Mouse (Mus musculus) embryonic facial prominence, embryonic 13.5 days (tissue): ENCODE results near the gene Yars2. TPM values are rescaled to one million over a fixed set of nuclear protein-coding genes. Genes with fewer than 3 reads are reported as not detected.

Source experiments
- ATAC-seq: fragments of 200-750 bp; cut with Nextera tagmentation; 2 replicates; pipeline ENCODE4 v1.8.0; 2017; ENCODE audit warnings: low read depth; ENCODE audit not compliant: insufficient number of reproducible peaks, insufficient read depth, low FRiP score, low TSS enrichment
- H3K27ac ChIP-seq: fragments of 300-500 bp; sonication (generic); 2 replicates; pipeline ENCODE4 v1.5.1; 2015; ENCODE audit warnings: moderate library complexity, mild to moderate bottlenecking, inconsistent platforms
- H3K27me3 ChIP-seq: fragments of 300-500 bp; sonication (generic); 2 replicates; pipeline ENCODE4 v1.6.1; 2015; ENCODE audit warnings: mild to moderate bottlenecking, inconsistent platforms
- H3K36me3 ChIP-seq: fragments of 300-500 bp; sonication (generic); 2 replicates; pipeline ENCODE4 v1.6.1; 2015; ENCODE audit warnings: mild to moderate bottlenecking, inconsistent platforms
- H3K4me1 ChIP-seq: fragments of 300-500 bp; sonication (generic); 2 replicates; pipeline ENCODE4 v1.6.1; 2015; ENCODE audit warnings: inconsistent platforms
- H3K4me2 ChIP-seq: fragments of 300-500 bp; sonication (generic); 2 replicates; pipeline ENCODE4 v1.6.1; 2015; ENCODE audit warnings: moderate library complexity, mild to moderate bottlenecking, inconsistent platforms
- H3K4me3 ChIP-seq: fragments of 300-500 bp; sonication (generic); 2 replicates; pipeline ENCODE4 v1.5.1; 2015; ENCODE audit warnings: mild to moderate bottlenecking, inconsistent platforms
- H3K9ac ChIP-seq: fragments of 300-500 bp; sonication (generic); 2 replicates; pipeline ENCODE4 v1.6.1; 2015; ENCODE audit warnings: mild to moderate bottlenecking, inconsistent platforms
- H3K9me3 ChIP-seq: fragments of 300-500 bp; sonication (generic); 2 replicates; pipeline ENCODE4 v1.6.1; 2016; ENCODE audit warnings: inconsistent platforms
- WGBS: fragments of 180-500 bp; shearing (Covaris S2); methylation state at CpG from one replicate; pipeline ENCODE4 v1.1.7; 2015; ENCODE audit warnings: mixed read lengths; 5-methylcytosine and 5-hydroxymethylcytosine counted together
- polyA plus RNA-seq: library from polyadenylated mRNA; unstranded; fragments of >200 nt; fragmentation: Nextera tagmentation; extraction: Ambion mirVana; gene quantifications from 2 replicates; pipeline ENCODE4 v1.2.1, GENCODE M21; 2015

The Yars2 gene
- 37.8 and 39.5 TPM in 2 replicates for polyA plus RNA-seq

DNA sequence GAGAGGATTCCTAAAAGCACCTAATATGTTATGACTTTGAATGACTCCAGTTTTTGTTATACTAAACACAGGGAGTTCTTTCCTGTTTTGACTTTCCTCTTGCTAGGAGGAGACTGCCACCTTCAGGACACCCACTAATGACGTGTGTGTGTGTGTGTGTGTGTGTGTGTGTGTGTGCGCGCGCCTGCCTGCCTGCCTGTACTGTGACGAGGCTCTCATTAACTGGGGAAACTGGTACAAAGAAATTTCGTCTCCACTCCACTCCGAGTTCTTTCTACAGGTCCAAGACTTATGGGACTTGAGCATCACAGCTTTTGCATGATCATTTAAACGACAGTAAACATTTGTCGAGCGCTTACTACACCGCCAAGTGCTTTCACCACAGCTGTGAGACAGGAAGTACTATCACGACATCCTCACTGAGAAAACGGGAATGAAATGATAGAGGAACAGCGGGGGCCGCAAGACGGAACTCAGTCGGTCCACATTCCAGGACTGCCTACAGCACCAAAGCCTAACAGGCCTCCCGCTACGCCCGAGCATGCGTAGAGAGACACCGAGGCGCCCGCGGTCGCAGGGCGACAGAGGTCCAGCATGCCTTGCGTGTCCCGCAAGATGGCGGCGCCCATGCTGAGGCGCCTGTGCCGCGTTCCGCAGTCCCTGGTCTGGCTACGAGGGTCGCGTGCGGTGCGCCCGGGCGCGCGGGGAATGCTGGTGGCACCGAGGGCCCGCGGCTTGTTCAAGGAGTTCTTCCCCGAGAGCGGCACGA is at the start of gene Yars2:
Gene Yars2, plus strand, starts transcription at position 597 of the 769 bp plus-strand sequence.
- Histone ChIP-seq H3K9ac (peak within 1 kb of the TSS; percentile 88), H3K4me1 (peaks cover 15% of the 10 kb centered on the region), H3K4me3 (peak within 1 kb of the TSS; percentile 94), H3K27ac (peak within 1 kb of the TSS; percentile 97), H3K27me3 (no peaks in the 10 kb centered on the region), H3K36me3 (peaks cover 13% of the 10 kb centered on the region), H3K4me2 (peak within 1 kb of the TSS; percentile 75), H3K9me3 (no peaks in the 10 kb centered on the region)
- WGBS = under 1% methylated on average over 50 of the region's 50 CpGs
- ATAC-seq = peak; percentile 98

GRCm38 (mm10) chr16:16253326-16254074 is 49.3 kb upstream of the Yars2 start:
- Histone ChIP-seq H3K9me3 (no peaks in the 10 kb centered on the region), H3K4me3 (no peak overlapping the region), H3K27me3 (no peaks in the 10 kb centered on the region), H3K27ac (no peak overlapping the region), H3K4me1 (no peaks in the 10 kb centered on the region), H3K9ac (no peak overlapping the region), H3K4me2 (no peak overlapping the region), H3K36me3 (no peaks in the 10 kb centered on the region)
- WGBS = 29% methylated on average over 4 of the region's 4 CpGs
- ATAC-seq = no peak

DNA sequence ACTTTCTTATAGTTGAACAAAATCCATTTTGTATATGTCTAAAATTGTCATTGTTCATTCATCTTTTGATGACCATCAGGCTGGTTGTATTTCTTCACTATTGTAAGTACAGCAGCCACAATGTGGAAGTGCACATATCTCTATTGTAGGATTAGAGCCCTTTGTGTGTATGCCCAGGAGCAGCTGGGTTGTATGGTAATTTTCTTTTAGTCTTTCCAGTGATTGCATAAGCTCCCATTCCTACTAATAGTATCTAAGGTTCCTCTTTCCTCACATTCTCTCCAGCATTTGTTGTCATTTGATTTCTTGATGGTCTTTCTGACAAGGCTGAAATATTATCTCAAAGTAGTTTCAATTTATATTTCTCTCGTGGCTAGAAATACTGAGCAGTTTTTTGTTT is 47.5 kb upstream of the Yars2 start:
- Histone ChIP-seq H3K4me2 (no peak overlapping the region), H3K27me3 (no peaks in the 10 kb centered on the region), H3K36me3 (no peaks in the 10 kb centered on the region), H3K9ac (no peak overlapping the region), H3K9me3 (no peaks in the 10 kb centered on the region), H3K27ac (no peak overlapping the region), H3K4me3 (no peak overlapping the region), H3K4me1 (no peaks in the 10 kb centered on the region)
- WGBS = 69% methylated on average over 1 of the region's 1 CpGs
- ATAC-seq = no peak

GRCm38 (mm10) chr16:16255874-16256273 is 46.9 kb upstream of the Yars2 start:
- no peak overlapping the region for H3K4me2 ChIP-seq
- no peaks in the 10 kb centered on the region for H3K9me3 ChIP-seq
- H3K36me3 ChIP-seq = no peaks in the 10 kb centered on the region
- no peaks in the 10 kb centered on the region for H3K27me3 ChIP-seq
- no peak overlapping the region for H3K4me3 ChIP-seq
- H3K27ac ChIP-seq = no peak overlapping the region
- no peak for ATAC-seq
- 81% methylated on average over 7 of the region's 7 CpGs for WGBS
- no peaks in the 10 kb centered on the region for H3K4me1 ChIP-seq
- no peak overlapping the region for H3K9ac ChIP-seq

DNA sequence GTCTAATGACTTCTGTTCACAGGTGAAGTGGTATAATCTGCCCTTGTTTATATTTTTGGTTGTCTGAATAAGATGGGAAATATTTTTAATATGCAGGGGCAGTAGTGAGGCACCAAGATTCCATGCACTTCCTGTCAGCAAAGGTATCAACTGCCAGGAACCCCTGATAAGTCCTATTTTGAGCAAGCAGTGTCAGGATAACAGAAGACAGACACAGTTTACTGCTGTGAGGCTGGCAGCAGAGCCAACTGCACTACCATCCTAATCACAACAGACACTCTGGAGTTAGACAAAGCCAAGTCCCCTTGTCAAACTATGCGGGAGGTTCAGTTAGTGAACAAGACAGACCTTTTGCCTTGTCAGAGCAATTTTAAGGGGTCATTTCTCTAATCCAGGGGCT is 46.1 kb upstream of the Yars2 start:
- H3K9me3 ChIP-seq = no peaks in the 10 kb centered on the region
- WGBS = 61% methylated on average over 1 of the region's 1 CpGs
- H3K36me3 ChIP-seq = no peaks in the 10 kb centered on the region
- no peak overlapping the region for H3K9ac ChIP-seq
- H3K4me1 ChIP-seq = no peaks in the 10 kb centered on the region
- no peak overlapping the region for H3K27ac ChIP-seq
- ATAC-seq = no peak
- H3K4me2 ChIP-seq = no peak overlapping the region
- no peaks in the 10 kb centered on the region for H3K27me3 ChIP-seq
- H3K4me3 ChIP-seq = no peak overlapping the region

DNA sequence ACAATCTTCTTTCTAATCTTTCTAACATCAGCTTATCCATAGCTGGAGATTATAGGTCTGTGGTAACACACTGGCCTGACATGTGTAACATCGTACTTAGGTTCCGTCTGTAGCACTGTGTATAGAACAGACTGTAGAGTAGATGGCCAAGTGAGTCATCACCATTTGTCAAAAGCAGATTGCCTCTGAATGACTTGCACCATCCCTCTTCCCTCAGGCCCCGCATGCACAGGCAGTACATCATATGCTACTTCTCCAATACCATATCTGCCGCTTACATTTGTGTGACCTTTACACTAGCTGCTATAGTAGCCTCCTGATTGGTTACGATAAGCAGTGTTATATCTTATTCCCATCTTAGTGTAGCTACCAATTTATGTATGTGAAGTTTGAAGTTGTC is 41.9 kb upstream of the Yars2 start:
- WGBS = 95% methylated on average over 5 of the region's 5 CpGs
- no peak overlapping the region for H3K4me3 ChIP-seq
- H3K27ac ChIP-seq = no peak overlapping the region
- H3K4me1 ChIP-seq = no peaks in the 10 kb centered on the region
- H3K27me3 ChIP-seq = no peaks in the 10 kb centered on the region
- no peaks in the 10 kb centered on the region for H3K9me3 ChIP-seq
- H3K9ac ChIP-seq = no peak overlapping the region
- ATAC-seq = no peak
- no peaks in the 10 kb centered on the region for H3K36me3 ChIP-seq
- no peak overlapping the region for H3K4me2 ChIP-seq

- WGBS = 83% methylated on average over 6 of the region's 6 CpGs
- Histone ChIP-seq H3K4me2 (no peak overlapping the region), H3K4me1 (no peaks in the 10 kb centered on the region), H3K4me3 (no peak overlapping the region), H3K27ac (no peak overlapping the region; the same call in 1 of the 2 replicates), H3K27me3 (no peaks in the 10 kb centered on the region), H3K9me3 (no peaks in the 10 kb centered on the region), H3K36me3 (no peaks in the 10 kb centered on the region), H3K9ac (no peak overlapping the region)
- ATAC-seq = no peak
Observed at GRCm38 (mm10) chr16:16261481-16261880, 41.3 kb upstream of the Yars2 start.

DNA sequence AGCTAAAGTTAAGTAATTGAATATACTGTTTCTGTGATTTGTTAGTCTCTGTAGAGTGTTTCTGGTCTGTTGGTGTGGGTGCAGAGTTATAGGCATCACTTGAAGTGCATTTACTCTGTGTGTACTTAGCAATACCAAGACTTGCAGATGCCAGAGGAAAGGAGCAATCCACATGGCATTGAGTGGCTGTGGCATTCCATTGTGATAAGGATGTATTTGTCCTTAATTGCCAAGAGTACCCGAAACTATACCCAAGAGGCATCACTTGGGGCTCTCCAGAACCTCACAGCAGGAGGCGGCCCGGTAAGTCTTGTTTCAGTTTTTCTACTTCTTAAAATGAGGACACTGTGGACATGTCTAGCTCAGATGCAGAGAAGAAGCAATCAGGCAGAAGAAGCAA is 40.3 kb upstream of the Yars2 start:
- H3K27me3 ChIP-seq = no peaks in the 10 kb centered on the region
- H3K36me3 ChIP-seq = no peaks in the 10 kb centered on the region
- H3K9me3 ChIP-seq = no peaks in the 10 kb centered on the region
- H3K4me3 ChIP-seq = no peak overlapping the region
- H3K9ac ChIP-seq = no peak overlapping the region
- ATAC-seq = no peak
- no peak overlapping the region for H3K27ac ChIP-seq
- no peaks in the 10 kb centered on the region for H3K4me1 ChIP-seq
- H3K4me2 ChIP-seq = no peak overlapping the region
- WGBS = 77% methylated on average over 3 of the region's 3 CpGs

DNA sequence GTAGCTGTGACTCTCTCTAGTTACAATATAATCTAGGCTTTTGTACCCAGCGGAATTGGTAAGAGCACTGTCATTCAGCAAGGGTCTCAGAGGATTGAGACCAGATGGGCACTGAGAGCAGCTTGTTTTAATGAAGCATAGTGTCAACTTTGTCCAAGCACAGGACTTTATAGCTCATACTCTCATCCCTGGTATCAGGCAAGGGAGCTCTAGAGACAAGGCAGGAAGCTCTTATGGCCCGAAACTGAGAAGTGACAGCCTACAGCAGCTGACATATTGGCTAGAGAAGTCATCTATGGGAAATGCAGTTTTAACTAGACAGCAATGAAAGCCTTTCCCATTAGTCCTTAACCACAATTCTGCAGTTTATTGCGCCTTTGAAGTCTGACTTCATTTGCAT is 29.8 kb upstream of the Yars2 start:
- Histone ChIP-seq H3K9me3 (no peaks in the 10 kb centered on the region), H3K9ac (no peak overlapping the region), H3K27me3 (no peaks in the 10 kb centered on the region), H3K4me1 (no peaks in the 10 kb centered on the region), H3K4me2 (no peak overlapping the region), H3K27ac (no peak overlapping the region), H3K36me3 (no peaks in the 10 kb centered on the region), H3K4me3 (no peak overlapping the region)
- no peak for ATAC-seq
- 56% methylated on average over 3 of the region's 3 CpGs for WGBS

DNA sequence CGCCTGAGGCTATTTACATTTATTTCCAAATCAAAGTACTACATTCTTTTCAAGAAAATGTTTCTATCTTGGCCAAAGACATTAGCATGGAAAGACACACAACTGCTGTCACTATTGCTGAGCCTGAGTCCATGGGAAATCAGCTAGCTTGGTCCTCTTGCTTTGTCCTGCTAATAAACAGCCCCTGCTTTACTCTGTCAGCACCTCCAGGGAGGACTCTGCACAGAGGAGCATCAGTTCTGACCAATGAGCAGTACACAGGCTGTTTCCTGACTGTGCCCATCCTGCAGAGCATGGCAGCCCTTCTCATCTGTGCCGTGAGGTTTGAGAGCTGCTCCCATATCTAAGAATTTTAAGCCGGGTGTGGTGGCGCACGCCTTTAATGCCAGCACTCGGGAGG is 29.0 kb upstream of the Yars2 start:
- Histone ChIP-seq H3K9ac (no peak overlapping the region), H3K27ac (no peak overlapping the region), H3K36me3 (no peaks in the 10 kb centered on the region), H3K4me3 (no peak overlapping the region), H3K9me3 (no peaks in the 10 kb centered on the region), H3K27me3 (no peaks in the 10 kb centered on the region), H3K4me2 (no peak overlapping the region), H3K4me1 (no peaks in the 10 kb centered on the region)
- ATAC-seq = no peak
- WGBS = 90% methylated on average over 6 of the region's 6 CpGs

DNA sequence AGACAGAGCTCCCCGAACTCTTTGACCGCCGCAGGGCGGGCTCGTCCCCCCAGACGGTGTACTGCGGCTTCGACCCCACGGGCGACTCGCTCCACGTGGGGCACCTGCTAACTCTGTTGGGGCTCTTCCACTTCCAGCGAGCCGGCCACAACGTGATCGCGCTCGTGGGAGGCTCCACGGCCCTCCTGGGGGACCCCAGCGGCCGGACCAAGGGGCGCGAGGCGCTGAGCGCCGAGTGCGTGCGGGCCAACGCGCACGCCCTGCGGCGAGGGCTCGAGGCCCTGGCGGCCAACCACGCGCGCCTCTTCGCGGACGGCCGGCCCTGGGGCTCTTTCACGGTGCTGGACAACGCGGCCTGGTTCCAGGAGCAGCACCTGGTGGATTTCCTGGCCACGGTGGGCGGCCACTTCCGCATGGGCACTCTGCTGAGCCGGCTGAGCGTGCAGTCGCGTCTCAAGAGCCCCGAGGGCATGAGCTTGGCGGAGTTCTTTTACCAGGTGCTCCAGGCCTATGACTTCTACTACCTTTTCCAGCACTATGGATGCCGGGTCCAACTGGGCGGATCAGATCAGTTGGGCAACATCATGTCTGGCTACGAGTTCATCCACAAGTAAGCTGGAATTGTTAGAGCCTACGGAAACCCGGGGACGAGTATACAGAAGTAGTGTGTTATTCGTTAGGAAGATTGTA is 518 bp downstream of the Yars2 start:
- Histone ChIP-seq H3K4me3 (peak overlapping the region; percentile 94), H3K27me3 (no peaks in the 10 kb centered on the region), H3K4me2 (peak overlapping the region; percentile 75), H3K27ac (peak overlapping the region; percentile 97), H3K4me1 (peaks cover 15% of the 10 kb centered on the region), H3K9me3 (no peaks in the 10 kb centered on the region), H3K36me3 (peaks cover 20% of the 10 kb centered on the region), H3K9ac (peak overlapping the region; percentile 88)
- peak; percentile 57 for ATAC-seq
- 0% methylated on average over 61 of the region's 61 CpGs for WGBS
